Mouse (Mus musculus) liver (tissue): Measurements from ENCODE around the gene Cpn2.
A peak's percentile ranks its signal among the peaks of the same experiment; 100 is the strongest.

ENCODE experiments used
- DNase-seq: peaks from one replicate; pipeline ENCODE4 v3.0.0-alpha.2; 2020; ENCODE audit warnings: mixed read lengths

Gene Cpn2

DNA sequence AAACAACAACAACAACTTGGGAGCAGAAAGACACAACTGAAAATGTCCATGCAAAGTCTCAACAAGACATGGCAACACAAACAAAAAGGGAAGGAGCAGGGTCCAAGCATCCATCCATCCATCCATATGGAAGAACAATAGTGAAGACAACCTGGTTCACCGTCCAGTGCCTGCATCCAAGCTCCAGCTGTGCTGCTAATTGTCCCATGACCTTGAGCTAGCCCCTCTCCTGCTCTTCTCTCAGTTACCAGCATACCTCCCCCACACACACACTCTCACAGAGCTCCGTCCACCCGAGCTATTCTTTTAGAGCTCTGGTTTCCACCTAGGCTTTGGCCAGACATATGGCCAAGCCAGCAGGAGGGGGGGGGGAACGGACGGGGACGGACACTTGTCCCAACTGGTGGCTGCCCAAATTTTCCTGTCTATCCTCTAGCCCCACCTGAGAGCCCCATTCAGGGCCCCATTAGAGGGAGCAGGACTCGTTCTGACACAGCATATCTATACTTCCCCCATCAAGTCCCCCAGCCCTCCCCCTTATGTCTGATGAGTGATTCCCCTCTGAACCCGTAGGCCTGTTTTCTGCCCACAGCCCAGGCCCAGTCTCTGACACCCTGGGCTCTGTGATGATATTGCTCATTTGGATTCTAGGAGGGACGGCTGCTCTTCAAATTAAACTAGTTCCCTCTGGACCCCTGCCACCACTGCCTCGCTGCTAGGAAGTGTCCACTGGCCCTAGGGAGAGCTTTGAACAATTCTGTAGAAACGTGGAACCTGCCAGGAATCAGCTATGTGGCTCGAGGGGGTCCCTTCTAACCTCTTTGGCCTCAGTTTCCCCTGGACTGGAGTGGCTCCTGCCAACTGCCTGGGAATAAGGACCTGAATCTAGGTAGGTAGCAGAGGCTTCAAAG is 32.4 kb downstream of the Cpn2 start:
- DNase-seq = no peak

DNA sequence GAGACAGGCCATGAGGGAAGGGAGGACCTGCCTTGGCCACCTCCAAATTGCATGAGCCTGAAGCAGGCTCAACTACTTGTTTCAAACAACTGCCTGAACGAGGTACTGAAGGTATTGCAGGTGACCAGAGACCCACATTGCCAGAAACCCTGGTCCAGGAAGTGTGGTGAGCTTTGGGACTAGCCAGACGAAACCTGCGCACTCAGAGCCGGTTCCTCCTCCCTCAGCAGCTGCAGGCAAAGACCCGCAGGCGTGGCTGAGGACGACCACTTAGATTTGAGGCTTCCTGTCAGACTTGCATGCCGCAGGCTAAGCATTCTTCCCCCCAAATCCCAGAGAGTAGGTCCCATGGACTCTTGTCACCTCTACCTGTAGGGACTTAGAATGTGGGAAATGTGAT is 33.2 kb downstream of the Cpn2 start:
- DNase-seq = no peak

DNA sequence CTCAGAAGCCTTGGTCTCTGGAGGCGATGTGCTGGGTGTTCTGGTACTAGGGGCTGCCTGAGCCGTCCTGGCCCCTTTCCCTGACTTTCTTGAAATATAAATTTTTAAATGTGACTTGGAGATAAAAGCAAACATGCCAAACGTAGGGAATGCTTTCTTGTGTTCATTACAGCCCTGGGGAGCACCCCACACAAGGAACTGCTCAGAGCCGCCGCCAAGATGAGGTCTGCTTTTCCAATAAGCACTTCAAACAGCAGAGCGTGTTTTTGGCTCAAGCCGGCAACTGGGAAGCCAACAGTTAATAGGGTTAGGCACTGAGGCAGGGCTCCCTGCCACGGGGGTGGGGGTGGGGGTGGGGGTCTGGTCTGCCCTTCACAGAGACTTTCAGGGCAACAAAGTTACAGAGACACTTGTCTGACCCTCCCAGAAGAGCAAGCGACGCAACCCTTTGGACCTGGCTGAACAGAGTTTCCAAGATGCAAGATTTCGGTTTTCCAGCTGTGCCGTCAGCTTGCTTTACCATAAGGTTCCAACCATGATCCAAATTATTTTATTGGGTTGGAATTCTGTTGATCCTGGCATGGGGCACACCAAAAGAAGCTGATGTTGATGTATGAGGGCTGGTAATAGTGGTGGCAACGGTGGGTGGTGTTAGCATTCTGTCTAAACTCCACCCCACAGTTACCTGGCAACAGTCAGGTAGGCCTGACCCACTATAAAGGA is 35.3 kb downstream of the Cpn2 start:
- DNase-seq = no peak

DNA sequence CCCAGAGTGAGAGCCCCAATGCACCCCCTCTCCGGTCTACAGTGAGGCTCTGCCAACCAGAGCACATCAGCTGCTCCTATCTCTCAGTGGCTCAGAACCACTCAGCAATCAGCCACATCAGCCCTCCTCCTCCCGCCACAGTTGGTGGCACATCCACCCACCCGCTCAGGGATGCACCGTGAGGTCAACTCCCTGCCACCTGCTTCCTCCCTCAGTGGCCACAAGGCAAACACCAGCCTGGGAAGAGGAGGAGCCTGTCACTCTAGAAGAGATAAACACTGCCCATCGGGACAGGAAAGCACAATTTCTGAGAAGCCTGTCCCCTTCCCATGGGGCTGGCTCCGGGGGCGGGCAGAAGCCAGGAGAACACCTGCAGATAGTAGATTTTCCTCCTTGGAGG is 39.9 kb downstream of the Cpn2 start:
- peak; percentile 42 for DNase-seq

DNA sequence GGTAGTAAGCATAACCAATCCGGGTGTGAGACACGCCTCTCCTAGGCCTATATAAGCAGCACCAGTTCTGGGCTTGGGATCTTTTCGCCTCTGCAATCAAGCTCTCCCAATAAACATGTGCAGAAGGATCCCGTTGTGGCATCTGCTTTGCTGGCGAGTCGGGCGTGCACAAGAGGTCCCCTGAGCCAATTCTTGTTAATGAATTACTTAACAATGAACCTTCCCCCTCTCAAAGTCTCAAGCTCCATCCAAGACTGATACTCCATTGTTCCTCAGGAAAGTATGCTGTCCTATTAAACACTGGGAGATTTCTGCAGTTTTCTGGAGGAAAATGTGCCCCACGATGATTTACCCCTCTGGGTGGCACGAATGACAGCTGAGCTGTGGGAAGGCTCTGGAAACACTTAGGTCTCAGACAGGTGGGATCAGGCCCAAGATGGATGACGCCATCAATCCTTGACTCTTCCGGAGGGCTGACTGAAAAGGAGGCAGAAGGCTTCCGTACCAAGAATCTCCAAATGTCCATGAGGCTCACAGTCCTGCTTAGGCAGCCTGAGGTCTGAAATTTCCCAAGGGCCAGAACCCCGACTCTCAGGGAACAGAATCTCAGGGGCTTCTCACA is 46.0 kb downstream of the Cpn2 start:
- no peak for DNase-seq

DNA sequence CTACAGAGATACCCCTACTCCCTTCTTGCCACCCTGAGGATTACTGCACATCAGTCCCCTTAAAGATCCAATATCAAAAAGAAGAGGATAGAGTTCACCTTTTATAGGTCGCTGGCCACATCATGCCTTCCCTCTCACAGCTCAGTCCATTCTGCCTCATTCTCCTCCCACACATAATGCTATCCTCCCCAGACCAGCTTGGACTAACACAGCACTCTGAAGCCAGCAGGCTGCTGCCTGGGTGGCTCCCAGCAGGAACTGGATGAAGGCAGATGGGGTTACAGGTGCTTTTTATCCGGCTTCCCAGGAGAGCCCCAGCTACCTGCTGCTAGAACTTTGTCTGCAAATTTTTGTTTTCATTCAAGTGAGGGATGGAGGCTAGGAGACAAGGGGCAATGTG is 51.5 kb downstream of the Cpn2 start:
- no peak for DNase-seq

DNA sequence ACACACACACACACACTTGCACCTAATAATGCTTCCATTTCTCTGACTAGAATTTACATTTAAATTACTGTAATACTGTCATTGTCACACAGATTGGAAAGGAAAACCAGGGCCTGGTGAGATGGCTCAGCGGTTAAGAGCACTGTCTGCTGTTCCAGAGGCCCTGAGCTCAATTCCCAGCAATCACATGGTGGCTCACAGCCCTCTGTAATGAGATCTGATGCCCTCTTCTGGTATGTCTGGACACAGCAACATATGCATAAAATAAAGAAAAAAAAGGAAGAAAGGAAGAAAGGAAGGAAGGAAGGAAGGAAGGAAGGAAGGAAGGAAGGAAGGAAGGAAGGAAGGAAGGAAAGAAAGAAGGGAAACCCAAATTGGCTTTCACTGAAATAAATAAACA is 53.7 kb downstream of the Cpn2 start:
- no peak for DNase-seq

DNA sequence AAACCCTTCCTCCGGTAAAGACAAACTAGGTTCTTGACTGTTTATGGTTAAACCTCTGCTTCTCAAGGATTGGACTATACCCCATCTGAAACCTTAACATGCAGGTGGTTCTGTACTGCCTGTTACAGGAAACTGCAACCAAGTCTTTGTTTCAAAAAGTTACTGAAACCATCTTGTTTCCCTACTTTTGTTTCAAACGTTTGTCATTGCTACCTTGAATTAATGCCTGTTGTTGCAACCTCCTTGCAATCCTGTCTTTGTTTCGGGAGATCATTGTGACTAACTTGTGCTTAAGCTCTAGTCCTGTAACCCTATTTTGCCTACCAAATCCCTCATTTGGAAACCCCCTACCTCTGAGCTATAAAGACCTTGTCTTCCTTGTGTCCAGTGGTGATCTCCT is 55.3 kb downstream of the Cpn2 start:
- no peak for DNase-seq

DNA sequence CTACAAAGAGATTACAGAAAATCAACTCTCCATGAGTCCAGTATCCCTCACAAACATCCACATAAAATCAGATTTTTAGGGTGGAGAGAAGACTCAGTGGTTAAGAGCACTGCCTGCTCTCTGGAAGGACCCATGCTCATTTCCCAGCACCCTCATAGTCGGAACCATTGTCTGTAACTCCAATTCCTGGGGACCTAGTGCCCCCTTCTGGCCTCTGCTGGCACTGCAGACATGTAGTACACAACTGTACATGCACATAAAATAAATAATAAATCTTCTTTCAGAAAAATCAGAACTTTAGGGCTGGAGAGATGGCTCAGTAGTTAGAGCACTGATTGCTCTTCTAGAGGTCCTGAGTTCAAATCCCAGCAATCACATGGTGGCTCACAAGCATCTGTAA is 58.0 kb downstream of the Cpn2 start:
- no peak for DNase-seq

DNA sequence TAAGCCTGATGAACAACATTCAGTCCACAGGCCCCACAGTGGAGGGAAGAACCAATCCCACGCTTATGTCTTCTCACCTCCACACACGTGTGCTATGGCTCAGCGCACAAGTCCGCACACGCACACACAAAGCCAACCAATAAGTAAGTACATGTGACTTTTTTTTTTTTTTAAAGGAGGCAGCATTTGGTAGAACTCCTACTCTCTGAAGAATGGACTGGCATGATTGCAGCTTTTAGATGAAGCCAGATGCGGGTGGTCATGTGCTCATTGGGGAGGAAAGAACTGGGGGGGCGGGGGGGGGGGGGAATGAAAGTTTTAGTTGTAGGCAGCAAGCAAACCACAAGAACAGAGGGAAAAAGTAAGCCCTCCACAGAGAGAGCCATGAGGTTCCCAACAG is 59.3 kb downstream of the Cpn2 start:
- no peak for DNase-seq

DNA sequence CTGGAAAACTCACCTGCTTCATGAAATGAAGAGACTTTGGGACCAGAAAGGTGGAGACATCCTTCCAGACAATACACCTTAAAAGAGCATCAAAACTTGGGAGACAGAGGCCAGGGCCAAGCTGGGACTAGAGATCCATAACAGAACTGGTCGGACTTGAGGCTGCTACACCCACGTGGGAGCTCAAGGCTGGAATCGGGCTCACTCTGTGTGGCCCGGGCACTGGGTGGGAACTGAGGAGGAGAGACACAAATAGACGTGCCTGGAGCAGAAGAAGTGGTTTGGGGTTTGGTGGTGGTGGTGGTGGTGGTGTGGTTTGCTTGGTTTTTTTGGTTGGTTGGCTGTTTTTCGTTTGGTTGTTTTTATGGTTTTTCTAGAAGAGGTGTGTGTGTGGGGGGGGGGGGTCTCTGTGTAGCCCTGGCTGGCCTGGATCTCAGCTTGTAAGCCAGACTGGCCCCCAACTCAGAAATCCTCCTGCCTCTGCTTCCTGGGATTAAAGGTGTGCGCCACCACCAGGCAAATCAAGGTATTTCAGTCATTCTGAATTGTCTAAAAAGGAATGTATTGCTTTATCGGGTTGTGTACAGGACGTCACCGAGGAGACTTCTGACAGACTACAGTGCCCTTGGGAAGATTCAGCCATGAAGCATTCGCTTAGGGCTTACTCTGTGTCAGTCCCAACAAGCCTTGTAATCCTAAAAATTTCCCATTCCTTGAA is 60.0 kb downstream of the Cpn2 start:
- DNase-seq = no peak
